Mouse (Mus musculus) lung, postnatal 4 days (tissue): ENCODE measurements around the gene Id3.
A peak's percentile ranks its signal among the peaks of the same experiment; 100 is the strongest.
"Not testable (repeated sequence)": the region's sequence is repeated elsewhere in the genome, so short reads cannot be mapped to it uniquely, and the experiment has no call there.

Experiments
- DNase-seq, 2 experiments: peaks; one replicate each; pipeline ENCODE4 v3.0.0; 2021

The Id3 gene

DNA sequence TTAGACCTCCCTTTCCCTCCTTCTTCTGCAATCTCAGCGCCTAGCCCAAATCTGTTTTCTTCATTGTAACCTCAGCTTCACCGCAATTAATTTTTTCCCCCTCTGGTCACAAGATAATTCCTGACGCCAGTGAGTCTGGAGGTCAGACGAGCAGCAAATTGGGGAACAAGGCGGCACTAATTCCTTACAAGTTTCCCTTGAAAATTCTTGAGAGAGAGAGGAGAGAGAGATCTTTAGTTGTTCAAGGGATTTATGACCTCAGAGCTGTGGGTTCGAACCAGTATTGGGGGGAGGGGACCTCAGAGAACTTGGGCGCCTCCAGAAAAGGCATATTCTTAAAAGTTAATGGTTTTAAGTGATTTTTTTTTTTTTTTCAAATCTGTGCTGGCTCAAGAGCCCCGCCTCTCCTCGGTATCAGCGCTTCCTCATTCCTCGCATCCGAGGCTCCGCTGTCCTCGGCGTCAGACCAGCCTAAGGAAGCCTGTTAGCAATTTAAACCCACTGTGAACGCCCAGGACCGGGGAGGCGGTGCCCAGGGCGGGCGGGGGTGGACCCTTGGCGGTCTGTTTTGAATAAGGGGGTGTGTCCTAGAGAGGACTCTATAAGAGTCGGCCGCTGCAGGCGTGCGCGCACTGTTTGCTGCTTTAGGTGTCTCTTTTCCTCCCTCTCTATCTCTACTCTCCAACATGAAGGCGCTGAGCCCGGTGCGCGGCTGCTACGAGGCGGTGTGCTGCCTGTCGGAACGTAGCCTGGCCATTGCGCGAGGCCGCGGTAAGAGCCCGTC lies at the start of gene Id3:
Gene Id3 (plus strand): TSS at position 305 of the 784 bp plus-strand sequence.
- peak; percentile 97 to 99 for DNase-seq

DNA sequence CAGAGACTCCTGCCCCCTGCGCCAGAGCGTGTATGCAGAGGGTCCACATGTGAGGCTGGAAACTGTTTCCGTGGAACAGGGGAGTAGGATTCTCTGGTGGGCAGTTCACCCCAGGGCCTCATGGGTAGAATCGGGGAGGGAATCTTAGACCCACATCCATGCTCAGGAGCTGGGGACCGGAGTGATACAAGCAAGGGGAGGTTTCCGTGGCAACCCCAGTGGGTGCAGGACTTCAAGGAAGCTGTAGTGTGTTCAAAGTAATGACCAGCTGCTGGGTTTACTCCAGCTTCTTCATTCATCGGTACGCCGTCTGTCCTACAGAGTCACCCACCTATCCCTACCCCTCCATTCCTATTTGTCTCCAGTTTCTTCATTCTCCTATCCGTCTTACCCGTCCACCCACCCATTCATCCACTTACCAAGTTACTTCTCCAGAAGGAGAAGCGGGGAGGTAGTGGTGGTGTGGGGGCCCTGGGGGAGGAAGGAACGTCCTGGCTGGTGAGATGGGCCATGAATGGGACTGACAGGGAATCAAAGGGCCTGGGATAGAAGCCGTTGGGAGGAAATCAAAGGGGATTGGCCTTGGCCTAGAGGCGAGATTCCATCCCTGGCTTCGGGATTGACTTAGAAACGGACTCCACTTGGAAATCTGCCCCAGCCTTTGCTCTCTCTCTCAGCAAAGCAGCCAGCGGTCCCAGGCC lies 48.6 kb upstream of the Id3 start:
- DNase-seq = peak; percentile 33 to 47

DNA sequence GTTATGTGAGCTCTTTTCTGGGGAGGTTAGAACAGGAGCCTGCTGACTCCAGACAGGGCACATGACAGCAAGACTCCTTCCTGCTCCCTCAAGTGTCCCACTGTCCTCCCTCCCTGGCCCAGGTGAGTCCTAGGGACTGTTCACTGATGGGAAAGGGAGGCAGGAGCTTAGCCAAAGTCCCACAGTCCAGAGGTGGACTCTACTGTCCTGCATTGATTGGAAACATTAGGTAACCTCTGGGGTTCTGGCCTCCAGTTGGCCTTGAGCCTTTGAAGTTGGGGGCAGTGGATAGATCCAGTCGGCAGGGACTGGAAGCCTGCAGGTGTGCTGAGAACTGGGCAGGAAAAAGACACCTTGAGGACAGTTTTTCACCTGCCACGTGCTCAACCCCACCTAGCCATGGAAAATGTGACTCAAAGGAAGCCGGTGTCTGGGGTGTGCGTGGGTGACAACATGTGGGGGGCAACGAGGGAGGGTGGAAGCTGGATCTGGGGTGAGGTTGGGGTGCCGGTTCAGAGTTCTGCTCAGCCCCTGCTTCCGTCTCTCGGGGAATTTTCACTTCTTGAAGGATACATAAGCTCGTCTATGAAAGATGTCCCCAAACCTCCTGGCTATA lies 47.7 kb upstream of the Id3 start:
- DNase-seq = no peak

- no peak for DNase-seq
Observed at GRCm38 (mm10) chr4:136096446-136097113, 46.7 kb upstream of the Id3 start.

- DNase-seq = no peak
Observed at GRCm38 (mm10) chr4:136098446-136098845, 44.9 kb upstream of the Id3 start.

- DNase-seq = no peak
Observed at GRCm38 (mm10) chr4:136100396-136101070, 42.8 kb upstream of the Id3 start.

- DNase-seq = not testable (repeated sequence)
Observed at GRCm38 (mm10) chr4:136101753-136102152, 41.5 kb upstream of the Id3 start.

DNA sequence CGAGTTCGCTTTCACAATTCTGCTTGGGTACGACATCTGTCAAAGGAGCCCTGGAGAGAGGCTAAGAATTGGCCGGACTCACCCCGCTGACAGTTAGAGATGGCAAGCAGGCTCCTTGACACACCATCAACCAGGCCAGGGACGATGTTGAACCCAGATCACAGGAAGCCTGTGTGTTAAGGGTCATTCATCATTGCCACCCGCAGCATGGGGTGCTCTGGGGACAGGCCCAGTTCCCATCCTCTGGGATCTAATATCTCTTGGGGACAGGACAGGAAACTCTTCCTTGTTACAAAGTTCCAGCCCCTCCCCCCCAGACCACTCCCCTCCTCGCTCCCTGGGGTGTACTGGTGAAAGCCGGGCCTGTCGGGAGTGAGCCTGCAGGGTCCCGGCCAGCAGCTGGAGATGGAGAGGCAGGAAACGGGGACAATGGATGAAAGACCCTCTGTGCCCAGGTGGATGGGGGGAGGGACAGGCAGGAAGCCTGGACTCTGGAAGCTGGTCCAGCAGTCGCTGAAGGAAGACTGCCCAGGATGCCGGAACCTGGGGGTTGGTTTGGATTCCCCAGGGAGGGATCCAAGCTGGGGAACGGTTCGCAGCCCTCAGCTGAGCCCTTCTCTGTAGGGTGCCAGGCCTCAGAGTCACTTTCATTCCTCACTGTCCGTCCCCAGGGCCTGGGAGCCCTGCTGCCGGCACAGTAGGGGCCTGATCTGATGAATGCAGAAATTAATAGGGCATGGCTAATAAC lies 38.5 kb upstream of the Id3 start:
- peak; percentile 46 to 73 for DNase-seq

GRCm38 (mm10) chr4:136106880-136107301 lies 36.4 kb upstream of the Id3 start:
- no peak for DNase-seq

DNA sequence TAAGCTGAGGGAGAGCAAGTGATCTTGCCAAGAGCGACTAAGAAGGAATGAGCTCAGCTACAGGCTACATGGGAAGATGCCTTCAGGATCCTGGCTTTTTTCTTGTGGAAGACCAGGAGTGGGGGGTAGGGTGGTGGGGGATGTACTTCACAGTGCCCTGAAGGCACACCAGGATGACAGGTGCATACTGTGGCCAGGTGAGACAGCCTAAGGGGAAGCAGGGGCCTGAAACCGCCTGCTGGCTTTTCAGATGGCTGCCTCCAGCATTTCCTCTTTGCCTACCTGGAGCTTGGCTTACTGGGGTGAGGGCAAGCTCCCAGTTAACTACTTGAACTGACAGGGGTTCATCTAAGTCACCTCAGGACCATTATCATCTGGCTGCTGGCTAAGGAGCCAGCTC lies 34.1 kb upstream of the Id3 start:
- no peak for DNase-seq

- peak; percentile 20 to 45 for DNase-seq
Observed at GRCm38 (mm10) chr4:136109941-136110900, 33.1 kb upstream of the Id3 start.

- no peak for DNase-seq
Observed at GRCm38 (mm10) chr4:136112344-136112743, 31.0 kb upstream of the Id3 start.

GRCm38 (mm10) chr4:136114747-136115146 lies 28.6 kb upstream of the Id3 start:
- no peak for DNase-seq

- DNase-seq = peak; percentile 68 to 71
Observed at GRCm38 (mm10) chr4:136117022-136117421, 26.3 kb upstream of the Id3 start.

DNA sequence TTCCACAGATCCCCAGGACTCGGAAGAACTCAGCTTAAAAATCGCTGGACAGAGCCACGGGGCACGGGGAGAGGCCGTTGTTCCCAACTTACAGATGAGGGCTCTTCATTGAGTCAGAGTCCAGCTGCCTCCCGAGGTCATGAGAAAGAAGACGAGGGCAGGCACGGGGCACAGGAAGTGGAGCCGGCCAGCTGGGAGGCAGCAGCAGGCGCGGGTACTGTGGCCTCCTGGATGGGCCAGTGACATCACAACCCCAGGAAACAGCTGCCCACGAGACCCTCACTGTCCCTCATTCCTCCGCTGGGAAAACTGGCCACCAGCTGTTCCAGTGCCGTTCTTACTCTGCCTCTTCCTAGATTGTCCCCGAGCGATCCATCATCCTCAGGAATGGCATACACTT lies 23.3 kb upstream of the Id3 start:
- peak; percentile 45 to 77 for DNase-seq

- DNase-seq = no peak
Observed at GRCm38 (mm10) chr4:136121158-136121557, 22.1 kb upstream of the Id3 start.

DNA sequence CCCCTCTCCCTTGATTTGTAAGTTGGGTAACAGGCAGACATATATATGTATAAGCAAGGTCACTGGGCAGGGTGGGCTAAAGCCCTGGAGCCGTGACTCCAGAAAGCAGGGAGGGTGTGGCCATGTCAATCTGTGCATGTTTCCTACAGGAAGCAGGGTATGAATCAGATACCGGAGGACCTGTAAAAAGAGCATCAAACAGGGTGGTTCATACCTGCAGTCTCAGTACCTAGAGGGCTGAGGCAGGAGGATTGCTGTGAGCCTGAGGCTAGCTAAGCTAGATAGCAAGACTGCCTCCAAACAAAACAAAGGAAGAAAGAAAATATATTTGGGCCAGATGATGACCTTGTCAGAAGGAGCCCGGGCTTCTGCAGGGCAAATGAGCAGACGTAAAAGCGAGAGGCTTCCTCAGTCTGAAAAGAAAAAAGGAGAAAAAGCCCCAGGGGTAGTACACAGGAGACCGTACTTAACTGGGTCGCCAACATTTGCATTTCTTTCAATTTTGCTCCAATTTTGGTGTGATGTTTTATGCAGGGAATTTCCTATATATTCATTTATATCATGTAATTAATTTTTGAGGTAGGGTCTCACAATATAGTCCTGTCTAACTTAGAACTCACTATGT lies 21.3 kb upstream of the Id3 start:
- no peak for DNase-seq

DNA sequence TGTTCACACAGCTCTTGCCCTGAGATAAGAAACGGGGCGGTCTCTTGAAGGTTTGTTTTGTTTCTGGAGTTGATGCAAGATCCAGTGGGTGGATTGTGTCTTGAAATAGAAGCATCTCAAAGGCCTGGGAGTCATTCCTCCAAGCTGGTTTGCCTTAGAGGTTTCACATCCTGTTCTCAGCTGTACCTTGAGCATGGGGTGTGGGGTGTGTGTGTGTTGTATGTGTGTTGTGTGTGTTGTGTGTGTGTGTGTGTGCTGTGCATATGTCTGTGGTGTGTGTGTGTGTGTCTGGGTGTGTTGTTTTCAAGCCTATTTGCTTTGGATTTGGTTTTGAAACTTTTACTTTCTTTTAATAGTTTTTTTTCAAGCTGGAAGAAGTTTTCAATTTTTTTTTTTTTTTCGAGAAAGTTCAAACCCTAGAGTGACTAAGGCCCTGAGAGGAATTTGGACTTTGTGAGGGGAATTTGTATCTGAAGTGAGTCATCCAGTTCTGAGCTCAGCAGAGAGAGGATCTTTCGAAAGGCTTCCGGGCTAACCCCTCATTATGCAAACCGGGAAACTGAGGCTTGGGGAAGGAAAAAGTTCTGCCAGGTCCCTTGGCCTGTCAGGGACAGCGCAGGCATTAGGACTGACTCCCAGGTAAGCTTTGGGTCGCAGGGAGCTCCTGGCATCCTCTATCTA lies 20.0 kb upstream of the Id3 start:
- DNase-seq = no peak

GRCm38 (mm10) chr4:136123792-136124161 lies 19.5 kb upstream of the Id3 start:
- DNase-seq = no peak

- no peak for DNase-seq
Observed at GRCm38 (mm10) chr4:136124581-136124980, 18.7 kb upstream of the Id3 start.
